Mouse (Mus musculus): ENCODE measurements around the gene Gm10840. TPM values are rescaled to one million over a fixed set of nuclear protein-coding genes. Genes with fewer than 3 reads are reported as not detected.
"Not testable (repeated sequence)": the region's sequence is repeated elsewhere in the genome, so short reads cannot be mapped to it uniquely, and the experiment has no call there.

The Gm10840 gene
- total RNA-seq (2021): not detected

DNA sequence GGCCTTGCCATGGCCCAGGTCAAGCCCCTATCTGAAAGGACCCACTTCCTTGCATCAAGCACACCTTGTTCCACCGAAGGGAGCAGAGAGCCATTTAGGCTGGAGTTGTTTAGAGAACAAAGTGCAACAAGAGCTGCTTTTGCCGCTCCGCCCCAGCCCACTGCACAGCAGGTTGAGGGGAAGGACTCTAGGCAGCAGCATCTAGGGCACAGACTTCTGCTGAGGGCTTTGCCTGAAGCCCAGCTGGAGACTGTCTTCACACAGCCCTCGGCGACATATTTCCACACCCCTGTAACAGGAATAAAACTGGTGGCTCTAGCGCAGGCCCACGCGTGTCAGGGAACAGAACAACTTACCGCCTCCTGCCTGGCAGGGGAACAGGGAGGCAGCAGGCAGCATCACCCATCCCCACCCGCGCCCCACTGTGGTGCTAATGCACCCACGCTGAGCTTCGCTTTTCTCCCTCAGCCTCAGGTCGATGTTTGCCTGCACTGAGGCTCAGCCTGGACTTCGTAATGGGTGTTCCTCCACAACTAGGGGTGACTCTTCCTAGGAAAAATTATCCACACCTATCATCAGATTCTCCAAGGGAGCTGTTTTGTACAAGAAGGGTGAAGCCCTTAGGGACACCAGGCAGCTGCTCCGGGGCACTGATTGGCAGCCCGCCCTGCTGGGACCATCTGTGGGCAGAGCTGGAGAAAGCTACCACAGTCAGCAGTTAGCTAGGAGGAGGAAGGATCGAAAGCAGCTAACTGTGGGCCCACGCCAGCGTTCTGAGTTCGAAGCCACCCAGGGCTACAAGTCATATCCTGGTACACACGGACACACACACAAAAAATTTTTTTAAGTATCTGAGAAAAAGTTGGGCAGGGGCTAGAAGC lies at the start of gene Gm10840, which contains the start of gene Limd2:
Gene Gm10840, plus strand, starts transcription at position 10 of the 881 bp plus-strand sequence.
Gene Limd2, minus strand, starts transcription at position 20 of the 881 bp plus-strand sequence.
- peak; percentile 65 to 74 for DNase-seq (ENCODE audit: extremely low spot score in 1 of 2, low spot score in 1 of 2)

DNA sequence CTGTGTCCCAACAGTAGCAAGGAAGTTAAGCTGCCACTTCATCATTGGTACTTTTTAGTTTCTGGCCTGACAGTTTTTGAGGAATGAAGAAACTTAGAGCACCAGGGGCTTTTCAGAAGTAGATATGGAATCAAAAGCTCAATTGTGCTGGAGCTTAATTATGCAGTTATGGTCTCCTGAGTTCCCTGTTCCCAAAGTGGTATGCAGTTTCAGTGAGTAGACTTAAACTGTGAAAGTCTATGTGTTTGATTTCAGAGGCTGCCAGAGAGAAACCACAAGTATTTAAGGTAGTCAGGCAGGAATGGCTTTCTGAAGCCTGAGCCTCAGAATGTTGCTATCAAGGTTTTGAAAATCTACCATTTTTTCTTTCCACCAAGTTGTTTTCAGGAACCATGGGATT lies 49.0 kb upstream of the Gm10840 start:
- DNase-seq (ENCODE audit: extremely low spot score in 1 of 2, low spot score in 1 of 2): no peak

DNA sequence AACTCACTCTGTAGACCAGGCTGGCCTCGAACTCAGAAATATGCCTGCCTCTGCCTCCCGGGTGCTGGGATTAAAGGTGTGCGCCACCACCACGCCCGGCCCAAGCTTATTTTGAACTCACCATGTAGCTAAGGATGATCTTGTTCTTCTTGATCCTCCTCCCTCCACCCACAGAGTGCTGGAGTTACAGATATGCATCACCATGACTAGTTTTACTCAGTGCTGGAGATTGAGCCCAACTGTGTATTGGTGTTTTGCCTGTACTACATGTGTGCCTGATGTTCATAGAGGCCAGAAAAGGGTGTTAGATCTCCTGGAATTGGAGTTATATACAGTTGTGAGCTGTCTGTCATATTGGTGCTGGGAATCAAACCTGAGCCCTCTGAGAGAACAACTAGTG lies 38.4 kb upstream of the Gm10840 start:
- DNase-seq (ENCODE audit: extremely low spot score in 1 of 2, low spot score in 1 of 2): no peak

DNA sequence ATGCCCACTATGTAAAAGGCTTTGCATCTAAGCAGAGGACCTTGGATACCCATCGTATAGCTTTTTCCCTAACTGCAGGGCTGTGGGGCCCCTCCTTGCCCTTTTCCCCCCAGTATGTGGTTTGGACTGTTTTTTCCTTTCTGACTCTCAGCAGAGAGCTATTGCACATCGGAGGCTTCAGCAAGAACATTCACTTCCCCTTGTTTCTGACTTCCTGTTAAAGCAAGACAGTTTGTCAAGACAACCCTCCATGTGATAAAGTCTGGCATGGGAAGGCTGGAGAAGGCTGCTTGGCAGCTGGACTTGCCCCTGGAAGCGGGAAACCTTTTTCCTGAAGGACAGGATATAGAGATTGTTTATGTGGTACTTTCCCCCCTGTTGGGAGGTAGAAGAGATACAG lies 37.9 kb upstream of the Gm10840 start:
- DNase-seq (ENCODE audit: extremely low spot score in 1 of 2, low spot score in 1 of 2): no peak

DNA sequence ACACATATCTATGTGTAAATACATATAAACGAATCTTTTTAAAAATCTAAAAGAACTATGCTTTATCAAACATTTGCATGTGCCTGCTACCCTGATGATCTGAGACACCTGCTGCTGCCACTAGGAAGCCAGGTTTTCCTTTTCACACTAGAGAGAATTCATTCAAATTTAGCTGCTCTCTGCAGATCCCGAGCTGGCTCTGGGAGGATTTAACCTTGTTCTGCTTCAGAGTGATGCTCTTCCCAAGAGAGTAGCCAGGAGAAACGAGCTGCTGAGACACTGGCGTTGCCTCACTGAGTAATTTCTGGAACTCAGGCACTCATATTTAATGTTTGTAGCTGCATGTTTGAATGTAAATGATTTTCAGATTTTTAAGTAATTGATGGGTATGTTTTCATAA lies 35.9 kb upstream of the Gm10840 start:
- no peak for DNase-seq (ENCODE audit: extremely low spot score in 1 of 2, low spot score in 1 of 2)

DNA sequence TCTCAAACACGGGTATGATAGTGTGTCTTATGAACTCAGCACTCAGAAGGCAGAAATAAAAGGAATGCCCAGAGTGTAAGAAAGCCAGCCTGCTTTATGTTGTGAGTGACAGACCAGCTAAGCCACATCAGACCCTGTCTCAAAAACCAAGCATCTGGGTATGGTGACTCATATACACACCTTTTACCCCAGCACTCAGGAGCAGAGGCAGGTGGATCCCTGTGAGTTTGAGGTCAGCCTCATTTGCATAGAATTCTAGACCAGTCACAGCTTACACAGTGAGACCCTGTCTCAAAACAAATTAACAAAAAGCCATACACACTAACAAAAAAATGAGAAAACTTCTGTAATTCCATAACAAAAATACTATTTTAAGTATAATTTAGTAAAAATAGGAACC lies 34.8 kb upstream of the Gm10840 start:
- DNase-seq (ENCODE audit: extremely low spot score in 1 of 2, low spot score in 1 of 2): no peak

GRCm38 (mm10) chr11:106126727-106127373 lies 33.8 kb upstream of the Gm10840 start:
- not testable (repeated sequence) for DNase-seq (ENCODE audit: extremely low spot score in 1 of 2, low spot score in 1 of 2)

GRCm38 (mm10) chr11:106129477-106129876 lies 31.2 kb upstream of the Gm10840 start:
- no peak for DNase-seq (ENCODE audit: extremely low spot score in 1 of 2, low spot score in 1 of 2)

DNA sequence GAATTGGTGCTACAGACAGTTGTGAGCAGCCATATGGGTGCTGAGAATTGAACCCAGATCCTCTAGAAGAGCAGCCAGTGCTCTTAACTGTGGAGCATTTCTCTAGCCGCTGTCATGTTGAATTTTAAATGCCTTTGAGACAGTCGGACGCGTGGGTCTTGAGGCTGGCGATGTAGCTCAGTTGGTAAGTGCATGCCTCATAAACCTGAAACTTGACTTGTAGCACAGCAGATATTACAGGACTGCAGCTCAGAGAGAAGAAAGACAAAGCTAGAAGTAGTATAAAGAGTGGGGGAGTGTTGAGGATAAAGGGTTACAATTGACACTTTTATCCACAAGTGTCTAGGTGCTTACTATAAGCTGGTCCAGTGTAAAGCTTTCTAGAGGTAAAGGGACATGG lies 28.1 kb upstream of the Gm10840 start:
- no peak for DNase-seq (ENCODE audit: extremely low spot score in 1 of 2, low spot score in 1 of 2)

DNA sequence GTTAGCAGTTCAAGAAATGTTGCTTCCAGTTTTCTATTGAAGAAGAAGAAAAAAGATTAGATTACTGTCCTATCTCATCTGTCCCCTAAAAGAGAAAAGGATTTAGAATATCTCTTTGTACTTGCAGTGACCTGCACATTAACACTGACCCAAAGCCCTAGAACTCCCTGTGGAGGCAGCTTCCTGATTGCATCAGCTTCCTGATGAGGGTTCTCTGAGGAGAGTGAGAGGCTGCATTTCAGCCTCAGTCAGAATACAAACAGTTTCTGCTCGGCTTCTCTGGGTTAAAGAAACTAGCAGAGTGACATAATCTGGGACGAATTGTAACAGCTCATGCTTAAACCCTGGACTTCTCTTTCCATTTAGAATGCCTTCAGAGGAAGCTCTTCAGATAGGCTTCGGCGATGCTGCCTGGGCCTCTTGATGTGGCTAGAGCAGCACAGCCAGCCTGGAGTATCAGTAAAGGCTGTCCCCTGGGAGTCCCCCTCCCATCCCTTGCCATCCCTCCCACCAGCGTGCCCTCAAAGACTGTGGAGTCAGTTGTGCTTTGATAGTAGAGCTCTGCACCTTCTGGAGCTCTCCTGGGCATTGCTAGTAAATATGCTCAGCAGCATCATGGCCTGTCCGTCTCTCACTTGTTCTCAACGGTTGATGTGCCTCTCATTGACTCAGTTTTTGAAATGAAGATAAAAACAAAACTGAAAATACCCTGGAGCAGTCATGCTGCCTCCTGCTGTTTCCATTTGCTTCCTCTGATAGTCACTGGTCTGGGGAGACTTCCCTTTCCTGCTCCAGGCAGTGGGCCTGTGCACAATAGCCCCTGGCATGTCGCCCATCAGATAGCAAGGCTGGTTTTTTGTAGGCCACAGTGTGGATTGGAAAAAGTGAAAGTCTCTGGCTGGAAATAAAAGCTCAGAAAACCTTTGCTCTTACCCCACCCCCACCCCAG lies 25.8 kb upstream of the Gm10840 start:
- DNase-seq (ENCODE audit: extremely low spot score in 1 of 2, low spot score in 1 of 2): no peak

DNA sequence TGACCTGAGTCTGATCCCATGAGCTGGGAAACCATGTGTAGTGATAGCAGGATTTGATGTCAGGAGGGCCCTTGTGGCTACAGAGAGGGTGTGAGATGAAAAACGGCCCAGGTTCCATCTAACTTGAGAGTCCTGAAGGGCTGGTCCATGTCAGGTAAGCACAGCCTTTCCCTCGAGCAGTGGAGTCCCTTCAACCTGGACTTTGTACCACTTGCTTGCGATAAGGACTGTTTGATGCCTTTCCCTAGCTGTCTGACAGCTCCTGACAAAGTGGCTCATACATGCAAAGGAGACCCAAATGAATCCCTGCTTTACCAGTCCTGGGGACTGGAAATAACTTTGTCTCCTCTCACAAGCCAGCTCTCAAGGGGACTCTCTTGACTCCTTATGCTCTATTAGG lies 9.4 kb upstream of the Gm10840 start:
- DNase-seq (ENCODE audit: extremely low spot score in 1 of 2, low spot score in 1 of 2): no peak

DNA sequence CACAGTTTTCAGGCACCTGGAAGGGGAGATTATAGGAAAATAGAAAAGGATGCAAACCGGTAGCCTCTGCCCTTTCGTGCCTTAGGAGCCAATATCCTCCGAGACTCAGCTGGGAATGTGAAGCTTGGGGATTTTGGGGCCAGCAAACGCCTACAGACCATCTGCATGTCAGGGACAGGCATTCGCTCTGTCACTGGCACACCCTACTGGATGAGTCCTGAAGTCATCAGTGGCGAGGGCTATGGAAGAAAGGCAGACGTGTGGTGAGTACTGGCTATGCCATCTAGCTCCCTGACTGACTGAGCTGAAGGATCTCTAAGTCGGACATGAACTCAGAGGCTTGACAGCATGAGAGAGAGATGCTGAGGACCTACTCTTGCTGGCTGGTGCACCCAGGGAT lies 8.5 kb upstream of the Gm10840 start:
- peak in 1 of 2 experiments; percentile 47 for DNase-seq (ENCODE audit: extremely low spot score in 1 of 2, low spot score in 1 of 2)

DNA sequence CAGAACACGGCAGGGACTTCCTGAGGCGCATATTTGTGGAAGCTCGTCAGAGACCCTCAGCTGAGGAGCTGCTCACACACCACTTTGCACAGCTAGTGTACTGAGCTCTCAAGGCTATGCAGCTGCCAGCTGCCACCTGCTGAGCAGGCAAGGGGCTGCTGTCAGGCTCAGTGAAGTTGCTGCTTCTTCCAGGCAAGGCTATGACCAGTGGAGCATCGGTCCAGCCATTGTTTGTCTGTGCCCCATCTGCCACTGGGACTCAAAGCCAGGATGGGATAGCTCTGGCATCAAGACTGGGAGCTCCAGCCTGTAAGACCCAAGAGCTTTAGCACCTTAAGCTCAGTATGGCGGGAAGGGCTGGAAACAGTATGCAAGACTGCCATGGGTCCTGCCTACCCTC lies 6.6 kb upstream of the Gm10840 start:
- DNase-seq (ENCODE audit: extremely low spot score in 1 of 2, low spot score in 1 of 2): no peak

- no peak for DNase-seq (ENCODE audit: extremely low spot score in 1 of 2, low spot score in 1 of 2)
These were observed 5.9 kb upstream of the Gm10840 start for GRCm38 (mm10) chr11:106154770-106155169.

DNA sequence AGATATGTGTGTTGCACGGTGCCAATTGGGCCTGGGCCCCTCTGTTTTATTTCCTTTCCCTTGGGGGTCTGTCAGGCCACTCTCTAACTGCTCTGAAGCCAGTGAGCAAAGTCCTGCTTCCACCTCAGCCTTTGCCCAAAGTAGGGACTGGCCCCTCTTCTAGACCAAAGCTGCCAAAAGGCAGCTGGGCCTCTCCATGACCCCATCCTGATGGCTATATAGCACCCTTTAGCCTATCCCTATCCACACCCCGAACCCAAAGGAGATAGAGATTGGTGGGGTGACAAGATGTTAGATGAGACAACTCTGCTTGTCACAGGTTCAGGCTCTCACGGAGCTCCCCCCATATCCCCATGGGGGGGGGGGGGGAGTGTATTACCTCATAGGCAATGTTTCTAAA lies 4.9 kb upstream of the Gm10840 start:
- DNase-seq (ENCODE audit: extremely low spot score in 1 of 2, low spot score in 1 of 2): no peak

DNA sequence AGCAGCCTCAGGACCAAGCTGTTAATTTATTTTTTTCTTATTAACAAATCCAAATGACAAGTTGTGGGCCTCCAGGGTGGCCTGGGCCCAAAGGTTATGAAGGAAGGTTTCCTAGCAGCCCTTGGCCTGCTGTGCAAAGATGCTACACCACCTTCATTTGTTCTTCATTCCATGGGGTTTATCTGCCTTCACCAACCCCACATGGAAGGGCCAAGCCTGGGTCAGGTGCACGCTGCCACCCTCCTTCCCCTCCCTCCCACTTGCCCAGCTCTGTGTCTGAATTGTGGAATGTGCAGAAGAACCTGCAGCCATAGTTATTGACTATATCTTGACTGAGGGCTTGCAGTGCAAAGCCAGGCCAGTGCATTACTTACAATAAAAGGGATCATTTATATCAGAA lies 4.4 kb upstream of the Gm10840 start:
- DNase-seq (ENCODE audit: extremely low spot score in 1 of 2, low spot score in 1 of 2): no peak

GRCm38 (mm10) chr11:106157154-106157553 lies 3.5 kb upstream of the Gm10840 start:
- DNase-seq (ENCODE audit: extremely low spot score in 1 of 2, low spot score in 1 of 2): no peak

- peak in 1 of 2 experiments; percentile 41 for DNase-seq (ENCODE audit: extremely low spot score in 1 of 2, low spot score in 1 of 2)
These were observed 2.3 kb upstream of the Gm10840 start for GRCm38 (mm10) chr11:106158081-106158929.

- DNase-seq (ENCODE audit: extremely low spot score in 1 of 2, low spot score in 1 of 2): no peak
These were observed 1.8 kb upstream of the Gm10840 start for GRCm38 (mm10) chr11:106158930-106159215.
